Mouse (Mus musculus): Measurements from ENCODE around the gene Olfr112. TPM values are rescaled to one million over a fixed set of nuclear protein-coding genes. Genes with fewer than 3 reads are reported as not detected.
"Not testable (repeated sequence)": the region's sequence is repeated elsewhere in the genome, so short reads cannot be mapped to it uniquely, and the experiment has no call there.

The Olfr112 gene
- polyA plus RNA-seq (2012; rRNA removed): not detected in 2 replicates

DNA sequence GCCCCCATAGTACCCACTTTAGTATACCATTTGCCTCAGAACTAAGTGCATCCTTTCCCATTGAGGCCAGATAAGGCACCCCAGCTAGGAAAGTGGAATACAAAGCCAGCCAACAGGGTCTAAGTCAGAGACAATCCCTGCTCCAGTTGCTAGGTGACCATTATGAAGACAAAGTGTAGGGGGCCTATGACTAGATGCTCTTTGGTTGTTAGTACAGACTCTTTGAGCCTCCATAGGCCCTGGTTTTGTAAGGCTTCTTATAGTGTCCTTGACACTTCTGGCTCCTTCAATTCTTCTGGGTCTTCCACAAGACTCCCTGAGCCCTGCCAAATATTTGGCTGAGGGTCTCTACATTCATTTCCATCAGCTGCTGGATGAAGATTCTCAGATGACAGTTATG, at the start of gene Olfr112:
Gene Olfr112 (minus strand): TSS at position 101 of the 400 bp plus-strand sequence.
- TF ChIP-seq POLR2A (IDR thresholded peaks at IDR 0.05; ENCODE audit: borderline replicate concordance, extremely low read depth, low read depth, low read length) (no peak), CTCF (IDR thresholded peaks at IDR 0.05; ENCODE audit: insufficient read depth, low read length) (no peak)
- no peaks in the 10 kb centered on the region for H3K4me1 ChIP-seq (ENCODE audit: control insufficient read depth, insufficient read depth, low read length)
- H3K4me3 ChIP-seq (replicated peaks; ENCODE audit: extremely low read depth, low read depth, low read length): no peak within 1 kb of the TSS
- no peak for DNase-seq

DNA sequence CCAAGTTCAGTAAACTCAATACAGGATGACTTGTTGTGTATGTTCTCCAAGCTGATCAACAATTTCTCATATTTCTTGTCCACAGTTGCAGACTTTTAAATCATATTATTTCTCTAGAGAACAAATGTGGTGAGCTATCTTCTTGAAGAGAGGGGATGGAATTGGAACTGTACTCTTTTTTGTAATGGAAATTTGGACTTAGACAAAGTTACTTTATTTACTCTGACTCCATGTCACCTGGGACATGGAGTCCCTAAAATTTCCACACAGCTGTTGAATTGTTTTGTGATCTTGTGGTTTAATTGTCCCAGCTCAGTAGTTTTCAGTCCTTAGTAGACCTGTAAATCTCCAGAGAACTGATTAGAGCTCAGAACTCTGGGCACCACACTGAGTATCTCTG, 23.4 kb upstream of the Olfr112 start, which contains the start of gene Olfr114:
Gene Olfr114 (minus strand): TSS at position 101 of the 400 bp plus-strand sequence.
- TF ChIP-seq CTCF (IDR thresholded peaks at IDR 0.05; ENCODE audit: insufficient read depth, low read length) (no peak), POLR2A (IDR thresholded peaks at IDR 0.05; ENCODE audit: borderline replicate concordance, extremely low read depth, low read depth, low read length) (no peak)
- DNase-seq: no peak
- Histone ChIP-seq H3K4me1 (ENCODE audit: control insufficient read depth, insufficient read depth, low read length) (no peaks in the 10 kb centered on the region), H3K4me3 (replicated peaks; ENCODE audit: extremely low read depth, low read depth, low read length) (no peak within 1 kb of the TSS)

DNA sequence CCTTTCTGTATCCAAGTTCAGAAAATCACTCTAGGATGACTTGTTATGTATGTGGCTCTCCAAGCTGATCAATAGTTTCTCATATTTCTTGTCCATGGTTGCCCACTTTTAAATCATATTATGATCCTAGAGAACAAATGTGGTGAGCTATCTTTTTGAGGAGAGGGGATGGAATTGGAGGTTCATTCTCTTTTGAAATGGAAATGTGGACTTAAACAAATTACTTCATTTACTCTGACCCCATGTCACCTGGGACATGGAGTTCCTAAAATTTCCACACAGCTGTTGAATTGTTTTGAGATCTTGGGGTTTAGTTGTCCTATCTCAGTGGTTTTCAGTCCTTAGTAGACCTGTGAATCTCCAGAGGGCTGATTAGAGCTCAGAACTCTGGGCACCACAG, 8.3 kb upstream of the Olfr112 start, which contains the start of gene Olfr113:
Gene Olfr113 (minus strand): TSS at position 101 of the 400 bp plus-strand sequence.
- Histone ChIP-seq H3K4me1 (ENCODE audit: control insufficient read depth, insufficient read depth, low read length) (no peaks in the 10 kb centered on the region), H3K4me3 (replicated peaks; ENCODE audit: extremely low read depth, low read depth, low read length) (no peak within 1 kb of the TSS)
- no peak for DNase-seq
- TF ChIP-seq CTCF (IDR thresholded peaks at IDR 0.05; ENCODE audit: insufficient read depth, low read length) (no peak), POLR2A (IDR thresholded peaks at IDR 0.05; ENCODE audit: borderline replicate concordance, extremely low read depth, low read depth, low read length) (no peak)

DNA sequence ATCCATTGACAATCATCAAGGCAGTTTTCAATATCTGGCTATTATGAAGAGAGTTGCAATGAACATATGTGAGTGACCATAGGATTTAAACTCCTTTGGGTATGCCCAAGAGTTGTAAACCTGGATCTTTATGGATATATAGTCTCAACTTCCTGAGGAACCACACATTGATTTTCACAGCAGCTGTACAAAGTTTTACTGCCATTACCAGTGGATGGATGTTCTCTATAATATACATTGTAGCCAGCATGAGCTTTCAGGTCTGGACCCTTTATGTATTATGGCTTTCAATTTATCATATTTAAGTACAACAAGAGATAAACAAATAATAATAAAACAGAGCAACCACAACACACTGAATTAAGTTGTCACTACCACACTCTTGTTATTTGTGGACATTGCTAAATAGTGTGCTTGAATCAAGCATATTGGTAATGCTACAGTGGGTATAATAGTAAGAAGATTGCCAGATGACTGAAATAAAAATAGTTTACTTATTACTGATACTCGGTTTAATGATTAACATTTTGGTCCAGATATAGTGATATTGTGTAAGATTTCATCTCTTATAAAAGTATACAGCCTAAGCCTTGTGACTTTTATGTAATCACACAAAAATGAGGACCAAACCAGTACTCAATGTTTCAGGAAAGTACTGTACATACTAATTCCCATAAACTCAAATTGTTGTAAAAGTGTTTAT, 10.2 kb downstream of the Olfr112 start:
- WGBS: 35% methylated on average over 1 of the region's 1 CpGs
- DNase-seq: no peak
- no peaks in the 10 kb centered on the region for H3K4me1 ChIP-seq (ENCODE audit: control insufficient read depth, insufficient read depth, low read length)
- TF ChIP-seq CTCF (IDR thresholded peaks at IDR 0.05; ENCODE audit: insufficient read depth, low read length): no peak
- no peak for TF ChIP-seq POLR2A (IDR thresholded peaks at IDR 0.05; ENCODE audit: borderline replicate concordance, extremely low read depth, low read depth, low read length)
- no peak overlapping the region for H3K4me3 ChIP-seq (replicated peaks; ENCODE audit: extremely low read depth, low read depth, low read length)

DNA sequence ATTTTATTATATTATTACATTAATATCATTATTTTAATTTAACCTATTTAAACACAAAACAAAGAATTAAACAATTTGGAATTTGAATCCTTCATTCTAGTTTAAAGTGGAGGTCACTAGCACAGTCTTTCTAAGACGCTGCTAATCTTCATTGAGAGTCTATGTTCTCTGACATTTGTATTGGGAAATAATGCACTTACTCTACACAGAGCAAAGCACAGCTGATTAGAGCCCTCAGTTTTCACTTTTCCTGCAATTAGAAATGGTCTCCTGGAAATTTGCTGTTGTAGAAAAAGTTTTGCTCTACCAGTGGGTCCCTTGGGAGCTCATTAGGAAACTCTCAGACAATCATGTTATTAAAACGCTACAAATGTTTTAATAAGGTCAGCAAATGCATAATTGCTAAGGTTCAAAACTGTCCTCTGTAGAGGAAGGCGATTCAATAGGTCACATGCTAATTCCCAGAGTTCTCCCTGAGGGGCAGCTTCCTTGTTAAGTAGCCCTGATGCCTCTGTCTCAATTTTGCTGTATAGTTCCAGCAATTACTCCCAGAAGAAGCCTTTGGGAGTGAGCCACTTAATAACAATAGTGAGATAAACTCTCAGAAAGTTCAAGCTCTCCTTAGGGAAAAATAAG, 25.3 kb downstream of the Olfr112 start:
- Histone ChIP-seq H3K4me1 (ENCODE audit: control insufficient read depth, insufficient read depth, low read length) (no peaks in the 10 kb centered on the region), H3K4me3 (replicated peaks; ENCODE audit: extremely low read depth, low read depth, low read length) (no peak overlapping the region)
- DNase-seq: no peak
- TF ChIP-seq POLR2A (IDR thresholded peaks at IDR 0.05; ENCODE audit: borderline replicate concordance, extremely low read depth, low read depth, low read length) (no peak), CTCF (IDR thresholded peaks at IDR 0.05; ENCODE audit: insufficient read depth, low read length) (no peak)
- WGBS: 55% methylated on average over 3 of the region's 3 CpGs

DNA sequence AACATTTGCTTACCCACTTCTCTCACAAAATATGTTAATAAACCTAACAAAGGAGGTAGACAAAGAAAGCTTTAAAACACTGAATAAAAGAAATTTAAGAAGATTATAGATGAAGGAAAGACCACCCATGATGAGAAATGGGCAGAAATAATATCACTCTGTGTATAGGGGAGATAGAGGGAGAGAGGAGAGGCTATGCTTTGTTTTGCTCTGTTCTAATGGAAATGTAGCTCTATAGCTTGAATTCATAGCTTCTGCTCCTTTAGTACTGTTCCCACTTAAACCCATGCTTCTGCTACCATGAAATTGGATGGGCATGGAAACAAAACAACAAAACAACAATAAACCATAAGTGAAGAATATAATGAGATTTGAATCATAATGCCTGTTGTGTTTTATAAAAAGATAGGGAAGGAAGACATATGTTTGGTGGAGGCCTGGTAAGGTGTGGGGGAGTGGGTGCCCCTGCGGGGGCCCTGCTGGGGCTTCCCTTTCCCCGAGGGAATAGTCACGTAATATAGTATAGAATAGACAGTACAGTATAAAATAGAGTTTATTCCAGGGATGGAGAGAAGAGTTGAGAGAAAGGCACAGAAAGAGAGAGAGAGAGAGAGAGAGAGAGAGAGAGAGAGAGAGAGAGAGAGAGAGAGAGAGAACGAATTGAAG, 27.7 kb downstream of the Olfr112 start:
- 80% methylated on average over 4 of the region's 4 CpGs for WGBS
- Histone ChIP-seq H3K4me3 (replicated peaks; ENCODE audit: extremely low read depth, low read depth, low read length) (no peak overlapping the region), H3K4me1 (ENCODE audit: control insufficient read depth, insufficient read depth, low read length) (no peaks in the 10 kb centered on the region)
- TF ChIP-seq POLR2A (IDR thresholded peaks at IDR 0.05; ENCODE audit: borderline replicate concordance, extremely low read depth, low read depth, low read length) (no peak), CTCF (IDR thresholded peaks at IDR 0.05; ENCODE audit: insufficient read depth, low read length) (no peak)
- no peak for DNase-seq

DNA sequence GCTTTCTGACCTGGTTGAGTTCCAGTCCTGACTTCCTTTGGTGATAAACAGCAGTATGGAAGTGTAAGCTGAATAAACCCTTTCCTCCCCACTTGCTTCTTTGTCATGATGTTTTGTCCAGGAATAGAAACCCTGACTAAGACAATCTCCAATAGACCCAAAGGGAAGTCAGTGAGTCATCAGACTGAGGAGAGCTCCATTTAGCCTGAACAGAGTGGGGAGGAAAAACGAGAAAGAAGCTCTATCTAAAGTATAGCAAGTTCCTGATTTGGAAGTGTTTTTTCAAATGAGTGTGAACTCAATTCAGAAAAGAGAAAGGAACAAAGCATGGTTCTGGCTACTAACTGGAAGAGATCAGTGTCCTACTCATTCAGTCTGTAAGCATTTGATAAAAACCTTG, 30.8 kb downstream of the Olfr112 start:
- not testable (repeated sequence) for H3K4me1 ChIP-seq (ENCODE audit: control insufficient read depth, insufficient read depth, low read length); DNase-seq; H3K4me3 ChIP-seq (replicated peaks; ENCODE audit: extremely low read depth, low read depth, low read length)
- 19% methylated on average over 1 of the region's 1 CpGs for WGBS

DNA sequence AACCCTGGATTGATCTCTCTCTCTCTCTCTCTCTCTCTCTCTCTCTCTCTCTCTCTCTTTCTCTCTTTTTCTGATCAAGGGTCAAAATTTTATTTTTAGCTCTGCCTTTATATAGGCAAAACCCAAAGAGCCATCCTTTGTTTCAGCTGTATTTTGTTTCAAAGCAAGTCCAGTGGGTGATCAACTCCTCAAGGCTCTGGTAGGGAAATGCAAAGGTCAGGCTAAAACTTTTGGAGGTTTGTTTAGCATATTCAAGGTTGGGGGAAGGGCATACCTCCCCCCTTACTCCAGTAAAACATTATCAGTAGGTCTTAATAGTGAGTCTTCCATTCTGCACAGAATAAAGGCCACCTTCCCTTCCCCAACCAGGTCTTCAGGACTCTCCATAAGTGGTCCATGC, 34.1 kb downstream of the Olfr112 start:
- no peak for TF ChIP-seq CTCF (IDR thresholded peaks at IDR 0.05; ENCODE audit: insufficient read depth, low read length)
- TF ChIP-seq POLR2A (IDR thresholded peaks at IDR 0.05; ENCODE audit: borderline replicate concordance, extremely low read depth, low read depth, low read length): no peak
- no peaks in the 10 kb centered on the region for H3K4me1 ChIP-seq (ENCODE audit: control insufficient read depth, insufficient read depth, low read length)
- no peak overlapping the region for H3K4me3 ChIP-seq (replicated peaks; ENCODE audit: extremely low read depth, low read depth, low read length)
- no peak for DNase-seq

DNA sequence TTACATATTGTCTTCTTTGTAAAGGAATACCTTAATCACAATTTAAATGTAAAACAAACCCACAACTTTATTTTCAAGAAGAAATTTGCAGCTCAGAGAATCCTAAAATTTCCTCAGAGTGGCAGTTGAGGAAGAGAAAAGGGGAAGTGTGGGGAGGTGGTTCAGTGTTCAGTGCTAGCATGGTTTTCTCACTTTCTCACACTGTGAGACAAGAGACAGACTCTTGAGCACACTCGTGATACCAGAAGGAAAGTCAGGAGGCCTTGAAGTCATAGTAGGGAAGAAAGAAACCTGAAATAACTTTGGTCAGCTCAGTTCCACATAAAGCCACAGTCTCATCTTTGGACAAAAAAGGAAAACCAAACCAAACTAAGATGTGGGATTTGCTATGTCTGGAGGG, 43.8 kb downstream of the Olfr112 start:
- H3K4me3 ChIP-seq (replicated peaks; ENCODE audit: extremely low read depth, low read depth, low read length); H3K4me1 ChIP-seq (ENCODE audit: control insufficient read depth, insufficient read depth, low read length); DNase-seq: not testable (repeated sequence)
- WGBS: 48% methylated on average over 1 of the region's 1 CpGs

DNA sequence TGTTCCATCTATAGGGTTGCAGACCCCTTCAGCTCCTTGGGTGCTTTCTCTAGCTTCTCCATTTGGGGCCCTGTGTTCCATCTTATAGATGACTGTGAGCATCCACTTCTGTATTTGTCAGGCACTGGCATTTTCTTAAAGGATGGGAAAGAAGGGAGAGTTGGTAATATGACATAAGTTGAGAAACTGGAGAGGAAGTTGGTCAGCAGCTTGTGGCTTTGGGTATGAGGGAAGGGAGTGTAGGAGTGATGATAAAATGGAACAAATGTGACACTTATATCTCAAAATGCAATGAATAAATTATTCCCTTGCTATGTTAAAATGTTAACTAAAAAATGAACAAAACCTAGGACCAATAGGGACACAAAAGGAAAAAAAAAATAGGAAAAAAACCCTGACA, 44.6 kb downstream of the Olfr112 start:
- not testable (repeated sequence) for H3K4me3 ChIP-seq (replicated peaks; ENCODE audit: extremely low read depth, low read depth, low read length); H3K4me1 ChIP-seq (ENCODE audit: control insufficient read depth, insufficient read depth, low read length); DNase-seq

Other genes with a start within 250 kb of the Olfr112 start
- not detected in 2 replicates for gene Olfr103, start 229.8 kb downstream of the Olfr112 start, polyA plus RNA-seq (2012; rRNA removed)
- gene Olfr104-ps, start 209.9 kb downstream of the Olfr112 start, polyA plus RNA-seq (2012; rRNA removed): not detected in 2 replicates
- not detected in 2 replicates for gene Olfr105-ps, start 190.4 kb downstream of the Olfr112 start, polyA plus RNA-seq (2012; rRNA removed)
- gene Olfr106-ps, start 179.1 kb downstream of the Olfr112 start, polyA plus RNA-seq (2012; rRNA removed): not detected in 2 replicates
- gene Olfr107, start 170.2 kb downstream of the Olfr112 start, polyA plus RNA-seq (2012; rRNA removed): not detected in 2 replicates
- gene Olfr108, start 124.0 kb downstream of the Olfr112 start, polyA plus RNA-seq (2012; rRNA removed): not detected in 2 replicates
- gene Olfr109, start 110.5 kb downstream of the Olfr112 start, polyA plus RNA-seq (2012; rRNA removed): not detected in 2 replicates
- gene H2-M2, start 85.9 kb downstream of the Olfr112 start, polyA plus RNA-seq (2012; rRNA removed): 0.28 and 0.63 TPM in 2 replicates
- gene Olfr110, start 77.0 kb downstream of the Olfr112 start, polyA plus RNA-seq (2012; rRNA removed): 0.07 TPM in 1 of 2 replicates, not detected in the other
- gene Olfr111, start 61.4 kb downstream of the Olfr112 start, polyA plus RNA-seq (2012; rRNA removed): 0.07 and 0.21 TPM in 2 replicates
- not detected in 2 replicates for gene Olfr113, start 8.2 kb upstream of the Olfr112 start, polyA plus RNA-seq (2012; rRNA removed)
- not detected in 2 replicates for gene Olfr114, start 23.3 kb upstream of the Olfr112 start, polyA plus RNA-seq (2012; rRNA removed)
- gene Olfr115, start 57.7 kb upstream of the Olfr112 start, polyA plus RNA-seq (2012; rRNA removed): not detected in 2 replicates
- gene Olfr116, start 57.7 kb upstream of the Olfr112 start, polyA plus RNA-seq (2012; rRNA removed): not detected in 2 replicates
- gene Olfr117, start 94.3 kb upstream of the Olfr112 start, polyA plus RNA-seq (2012; rRNA removed): not detected in 2 replicates
- not detected in 2 replicates for gene Olfr118, start 97.5 kb upstream of the Olfr112 start, polyA plus RNA-seq (2012; rRNA removed)
- not detected in 2 replicates for gene Olfr119, start 127.1 kb upstream of the Olfr112 start, polyA plus RNA-seq (2012; rRNA removed)
- not detected in 2 replicates for gene Olfr120, start 152.4 kb upstream of the Olfr112 start, polyA plus RNA-seq (2012; rRNA removed)
- gene Olfr121, start 179.4 kb upstream of the Olfr112 start, polyA plus RNA-seq (2012; rRNA removed): not detected in 2 replicates
- not detected in 2 replicates for gene Olfr122, start 199.2 kb upstream of the Olfr112 start, polyA plus RNA-seq (2012; rRNA removed)
- not detected in 2 replicates for gene Olfr123, start 224.1 kb upstream of the Olfr112 start, polyA plus RNA-seq (2012; rRNA removed)
- not detected in 2 replicates for gene Olfr124, start 230.4 kb upstream of the Olfr112 start, polyA plus RNA-seq (2012; rRNA removed)

Measured in lung, adult 2 months (tissue).